Mouse (Mus musculus) liver, postnatal 0 days (tissue): Measurements from ENCODE around the gene Pde1b. TPM values are rescaled to one million over a fixed set of nuclear protein-coding genes. Genes with fewer than 3 reads are reported as not detected.

Experiments used
- ATAC-seq: fragments of 200-750 bp; cut with Nextera tagmentation; 2 replicates; pipeline ENCODE4 v1.8.0; 2017; ENCODE audit warnings: mild to moderate bottlenecking, moderate library complexity
- DNase-seq: peaks from one replicate; pipeline ENCODE4 v3.0.0-alpha.2; 2016
- H3K27ac ChIP-seq: fragments of 300-500 bp; sonication (generic); 2 replicates; pipeline ENCODE4 v1.5.1; 2014; ENCODE audit warnings: antibody characterized with exemption, moderate library complexity, mild to moderate bottlenecking, low read depth
- H3K27me3 ChIP-seq: fragments of 300-500 bp; sonication (generic); 2 replicates; pipeline ENCODE4 v1.6.1; 2014; ENCODE audit warnings: low read length, control low read depth, mixed read lengths; ENCODE audit not compliant: insufficient read depth
- H3K36me3 ChIP-seq: fragments of 300-500 bp; sonication (generic); replicated peaks from 2 replicates; pipeline ENCODE4 v1.6.1; 2014; ENCODE audit warnings: mild to moderate bottlenecking, control low read depth, low read length, moderate library complexity, mixed read lengths; ENCODE audit not compliant: insufficient read depth
- H3K4me1 ChIP-seq: fragments of 300-500 bp; sonication (generic); 2 replicates; pipeline ENCODE4 v1.6.1; 2014; ENCODE audit warnings: antibody characterized with exemption, mild to moderate bottlenecking, control low read depth; ENCODE audit not compliant: insufficient read depth
- H3K4me2 ChIP-seq: fragments of 300-500 bp; sonication (generic); 2 replicates; pipeline ENCODE4 v1.6.1; 2014; ENCODE audit warnings: low read depth, mild to moderate bottlenecking, low read length, moderate library complexity, mixed read lengths
- H3K4me3 ChIP-seq: fragments of 300-500 bp; sonication (generic); 2 replicates; pipeline ENCODE4 v1.5.1; 2014; ENCODE audit warnings: low read depth, low read length
- H3K9ac ChIP-seq: fragments of 300-500 bp; sonication (generic); replicated peaks from 2 replicates; pipeline ENCODE4 v1.6.1; 2014; ENCODE audit warnings: mild to moderate bottlenecking, moderate library complexity
- H3K9me3 ChIP-seq: fragments of 300-500 bp; sonication (generic); 2 replicates; pipeline ENCODE4 v1.6.1; 2016; ENCODE audit warnings: mild to moderate bottlenecking, control low read depth, low read length, mixed read lengths
- CTCF ChIP-seq: sonication (generic); IDR thresholded peaks from 2 replicates; pipeline ENCODE4 v1.5.1; 2016; ENCODE audit warnings: antibody characterized with exemption, low read depth
- EP300 ChIP-seq: IDR thresholded peaks from 2 replicates; pipeline ENCODE4 v1.6.1; 2016; ENCODE audit warnings: antibody characterized with exemption, low read depth, mild to moderate bottlenecking
- WGBS: fragments of 180-500 bp; shearing (Covaris S2); extraction: QIAGEN DNeasy Blood & Tissue Kit; methylation state at CpG from one replicate; pipeline ENCODE4 v1.1.7; 2014; ENCODE audit not compliant: insufficient replicate concordance; 5-methylcytosine and 5-hydroxymethylcytosine counted together
- polyA plus RNA-seq: library from polyadenylated mRNA; unstranded; fragments of >200 nt; fragmentation: Nextera tagmentation; extraction: Ambion mirVana; gene quantifications from 2 replicates; pipeline ENCODE4 v1.2.1, GENCODE M21; 2015

Pde1b gene
- polyA plus RNA-seq, 1 experiment from 2014 or later = 0.62 TPM

DNA sequence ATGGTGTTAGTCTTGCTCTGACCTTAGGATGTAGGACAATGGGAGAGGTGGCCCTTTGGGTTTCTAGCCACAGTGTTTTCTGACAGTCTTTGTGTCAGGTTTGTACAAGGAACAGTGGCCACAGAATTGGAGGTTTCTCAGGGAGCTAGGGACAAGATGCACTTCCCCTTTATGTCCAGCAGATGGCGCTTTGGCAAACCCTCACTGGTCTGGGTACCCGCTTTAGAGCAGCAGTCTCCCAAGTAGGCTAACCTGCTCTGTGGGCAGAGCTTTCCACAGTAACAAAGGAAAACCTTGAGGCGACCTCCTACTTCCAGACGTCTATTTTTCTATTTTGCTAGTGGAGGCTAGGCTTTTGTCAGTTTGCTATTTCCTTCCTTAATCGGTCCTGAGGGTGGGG, 27.5 kb downstream of the Pde1b start:
- Histone ChIP-seq H3K9ac (no peak overlapping the region), H3K27ac (no peak overlapping the region), H3K4me1 (no peaks in the 10 kb centered on the region), H3K36me3 (no peaks in the 10 kb centered on the region), H3K27me3 (0 out of 2 replicates have a peak, but pooled peaks cover 4% of the 10 kb centered on the region), H3K4me3 (no peak overlapping the region), H3K4me2 (no peak overlapping the region), H3K9me3 (no peaks in the 10 kb centered on the region)
- peak; percentile 91 for TF ChIP-seq CTCF
- no peak for TF ChIP-seq EP300
- DNase-seq (peak; percentile 45), ATAC-seq (0 out of 2 replicates have a peak, but pooled peaks have one; percentile 36)
- WGBS = 11% methylated on average over 5 of the region's 5 CpGs

- Histone ChIP-seq H3K27ac (no peak overlapping the region), H3K27me3 (peaks cover 24% of the 10 kb centered on the region), H3K9me3 (no peaks in the 10 kb centered on the region), H3K4me3 (no peak overlapping the region), H3K4me1 (no peaks in the 10 kb centered on the region), H3K4me2 (no peak overlapping the region), H3K36me3 (no peaks in the 10 kb centered on the region), H3K9ac (no peak overlapping the region)
- DNase-seq (no peak), ATAC-seq (no peak)
- WGBS = 73% methylated on average over 7 of the region's 7 CpGs
- TF ChIP-seq CTCF = no peak
- TF ChIP-seq EP300 = no peak
Measured at GRCm38 (mm10) chr15:103534054-103534620, 31.3 kb downstream of the Pde1b start.

- DNase-seq (no peak), ATAC-seq (no peak)
- Histone ChIP-seq H3K27ac (no peak overlapping the region), H3K9ac (no peak overlapping the region), H3K4me1 (no peaks in the 10 kb centered on the region), H3K9me3 (no peaks in the 10 kb centered on the region), H3K36me3 (no peaks in the 10 kb centered on the region), H3K4me2 (no peak overlapping the region), H3K4me3 (no peak overlapping the region), H3K27me3 (peaks cover 24% of the 10 kb centered on the region)
- no peak for TF ChIP-seq CTCF
- 59% methylated on average over 2 of the region's 2 CpGs for WGBS
Measured at GRCm38 (mm10) chr15:103535030-103535429, 32.2 kb downstream of the Pde1b start.

DNA sequence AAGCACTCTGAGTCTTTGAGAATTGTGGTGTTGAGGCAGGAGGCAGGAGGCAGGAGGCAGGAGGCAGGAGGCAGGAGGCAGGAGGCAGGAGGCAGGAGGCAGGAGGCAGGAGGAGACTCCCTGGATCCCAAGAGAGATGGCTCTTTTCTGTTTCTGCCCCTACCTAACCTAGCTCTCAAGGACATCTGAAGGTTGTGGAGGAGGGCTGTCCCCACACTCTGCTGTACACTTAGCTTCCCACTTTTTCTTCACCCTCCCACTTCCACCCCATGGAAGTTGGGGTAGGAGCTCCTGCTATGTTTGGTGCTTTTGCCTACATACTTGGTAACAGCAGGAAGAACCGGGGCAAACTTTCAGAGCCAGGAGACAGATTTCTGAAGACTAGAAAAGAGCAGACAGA, 33.0 kb downstream of the Pde1b start:
- TF ChIP-seq EP300 = no peak
- no peak for TF ChIP-seq CTCF

DNA sequence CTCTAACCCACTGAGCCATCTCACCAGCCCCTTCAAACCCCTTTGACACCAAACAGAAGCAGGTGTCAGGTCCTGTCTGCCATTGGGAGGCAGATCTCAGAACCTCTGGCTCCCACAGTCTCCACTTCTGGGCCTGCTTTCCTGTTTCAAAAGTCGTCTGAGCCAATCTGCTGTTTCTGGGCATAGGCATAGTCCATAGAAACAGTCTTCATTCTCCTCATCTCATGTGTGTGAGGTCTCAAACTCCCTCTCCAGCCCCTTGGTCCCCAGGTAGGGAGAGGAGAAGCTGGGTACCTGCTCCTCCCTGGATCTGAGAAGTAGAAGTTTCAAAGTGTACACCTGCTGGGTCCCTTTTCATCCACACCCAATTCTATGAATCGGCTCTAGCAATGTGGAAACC, 33.6 kb downstream of the Pde1b start:
- no peak overlapping the region for H3K9ac ChIP-seq
- no peak overlapping the region for H3K4me3 ChIP-seq
- 24% methylated on average over 2 of the region's 2 CpGs for WGBS
- DNase-seq (peak; percentile 8), ATAC-seq (no peak)
- H3K36me3 ChIP-seq = no peaks in the 10 kb centered on the region
- TF ChIP-seq EP300 (no peak), CTCF (no peak)
- no peaks in the 10 kb centered on the region for H3K9me3 ChIP-seq
- H3K4me1 ChIP-seq = no peaks in the 10 kb centered on the region
- no peak overlapping the region for H3K27ac ChIP-seq
- H3K4me2 ChIP-seq = no peak overlapping the region
- H3K27me3 ChIP-seq = peaks cover 24% of the 10 kb centered on the region

More for the DNA sequence above, 33.0 kb downstream of the Pde1b start:
- H3K4me3 ChIP-seq = no peak overlapping the region
- peak; percentile 5 for DNase-seq
- H3K4me1 ChIP-seq = no peaks in the 10 kb centered on the region
- no peak overlapping the region for H3K27ac ChIP-seq
- WGBS = 62% methylated on average over 1 of the region's 1 CpGs
- H3K36me3 ChIP-seq = no peaks in the 10 kb centered on the region
- H3K4me2 ChIP-seq = no peak overlapping the region
- no peak for ATAC-seq
- H3K9ac ChIP-seq = no peak overlapping the region
- peaks cover 24% of the 10 kb centered on the region for H3K27me3 ChIP-seq
- no peaks in the 10 kb centered on the region for H3K9me3 ChIP-seq

- H3K9ac ChIP-seq = no peak overlapping the region; the same call in 1 of the 2 replicates
- TF ChIP-seq CTCF = no peak
- TF ChIP-seq EP300 = no peak
- peaks cover 24% of the 10 kb centered on the region for H3K27me3 ChIP-seq
- peak overlapping the region; percentile 32 for H3K4me3 ChIP-seq
- no peaks in the 10 kb centered on the region for H3K4me1 ChIP-seq
- ATAC-seq = no peak
- no peak overlapping the region for H3K27ac ChIP-seq
- WGBS = 2% methylated on average over 37 of the region's 37 CpGs
- DNase-seq = peak; percentile 12
- H3K9me3 ChIP-seq = no peaks in the 10 kb centered on the region
- H3K4me2 ChIP-seq = peak overlapping the region; percentile 60
- no peaks in the 10 kb centered on the region for H3K36me3 ChIP-seq
Measured at GRCm38 (mm10) chr15:103537011-103537821, 34.4 kb downstream of the Pde1b start.
